In genomic region chr6:109150023-109150911, GRCm38 (mm10) we compare ENCODE assay signal across 8 mouse cellular contexts.
DNase-seq lines count a peak whose midpoint lies in the region; ATAC-seq and TF ChIP-seq lines count a peak whose summit lies in the region.

No protein-coding gene starts in this region.

- 33% methylated on average over 22 of the region's 22 CpGs for WGBS in embryonic facial prominence, embryonic 13.5 days
- WGBS in liver, postnatal 0 days (ENCODE audit: insufficient replicate concordance): 57% methylated on average over 22 of the region's 22 CpGs

- H3K9ac ChIP-seq in embryonic facial prominence, embryonic 13.5 days: no peak overlapping the region
- no peak overlapping the region for H3K9ac ChIP-seq in liver, postnatal 0 days (replicated peaks)

- peak overlapping the region; percentile 45 for H3K4me2 ChIP-seq in embryonic facial prominence, embryonic 13.5 days
- H3K4me2 ChIP-seq in liver, postnatal 0 days (ENCODE audit: low read depth, low read length): no peak overlapping the region

- H3K27me3 ChIP-seq in E14TG2a.4 (ENCODE audit: insufficient read depth, low read length): peaks cover 6% of the 10 kb centered on the region; the same call in 1 of the 2 replicates
- H3K27me3 ChIP-seq in embryonic facial prominence, embryonic 13.5 days: no peaks in the 10 kb centered on the region
- H3K27me3 ChIP-seq in liver, postnatal 0 days (ENCODE audit: insufficient read depth, low read length): no peaks in the 10 kb centered on the region

- intact Hi-C loops in heart, postnatal 14 days (cut with DNase I): loop anchor here (5.0 kb wide), 1 partner anchor 273 kb away; no protein-coding TSS in a partner anchor

- peak; percentile 76 for TF ChIP-seq CTCF in E14TG2a.4 (conservative IDR thresholded peaks at IDR 0.05; ENCODE audit: low read length)
- TF ChIP-seq CTCF in bone marrow macrophage, adult 2 months (IDR thresholded peaks at IDR 0.05; ENCODE audit: low read depth, low read length): peak; percentile 47; the same call in 1 of the 2 replicates
- peak; percentile 79 for TF ChIP-seq CTCF in liver, postnatal 0 days (IDR thresholded peaks at IDR 0.05; ENCODE audit: low read depth)

- no peaks in the 10 kb centered on the region for H3K4me1 ChIP-seq in E14TG2a.4 (replicated peaks; ENCODE audit: low read depth, low read length)
- H3K4me1 ChIP-seq in bone marrow macrophage, adult 2 months (ENCODE audit: control insufficient read depth, insufficient read depth, low read length): no peaks in the 10 kb centered on the region
- H3K4me1 ChIP-seq in embryonic facial prominence, embryonic 13.5 days: no peaks in the 10 kb centered on the region
- H3K4me1 ChIP-seq in liver, postnatal 0 days (ENCODE audit: insufficient read depth): no peaks in the 10 kb centered on the region

- TF ChIP-seq POLR2A in bone marrow macrophage, adult 2 months (IDR thresholded peaks at IDR 0.05; ENCODE audit: borderline replicate concordance, low read depth, low read length): no peak

- no peak for TF ChIP-seq EP300 in liver, postnatal 0 days (IDR thresholded peaks at IDR 0.05; ENCODE audit: low read depth)

- no peak overlapping the region for H3K4me3 ChIP-seq in E14TG2a.4 (replicated peaks; ENCODE audit: low read length)
- no peak overlapping the region for H3K4me3 ChIP-seq in bone marrow macrophage, adult 2 months (ENCODE audit: insufficient read depth, low read length)
- peak overlapping the region; percentile 11; the same call in 1 of the 2 replicates for H3K4me3 ChIP-seq in embryonic facial prominence, embryonic 13.5 days
- no peak overlapping the region for H3K4me3 ChIP-seq in liver, postnatal 0 days (ENCODE audit: low read depth, low read length)

- H3K36me3 ChIP-seq in E14TG2a.4 (ENCODE audit: insufficient read depth, low read length): no peaks in the 10 kb centered on the region
- no peaks in the 10 kb centered on the region for H3K36me3 ChIP-seq in embryonic facial prominence, embryonic 13.5 days
- no peaks in the 10 kb centered on the region for H3K36me3 ChIP-seq in liver, postnatal 0 days (replicated peaks; ENCODE audit: insufficient read depth, low read length)

- H3K27ac ChIP-seq in bone marrow macrophage, adult 2 months (ENCODE audit: insufficient read depth, low read depth, low read length): no peak overlapping the region
- no peak overlapping the region for H3K27ac ChIP-seq in embryonic facial prominence, embryonic 13.5 days
- H3K27ac ChIP-seq in liver, postnatal 0 days (ENCODE audit: low read depth): no peak overlapping the region

- H3K9me3 ChIP-seq in E14TG2a.4 (ENCODE audit: low read length): no peaks in the 10 kb centered on the region
- H3K9me3 ChIP-seq in embryonic facial prominence, embryonic 13.5 days: no peaks in the 10 kb centered on the region
- H3K9me3 ChIP-seq in liver, postnatal 0 days (ENCODE audit: low read length): no peaks in the 10 kb centered on the region

- peak; percentile 73 for ATAC-seq in embryonic facial prominence, embryonic 13.5 days (ENCODE audit: insufficient number of reproducible peaks, insufficient read depth, low FRiP score, low TSS enrichment, low read depth)
- ATAC-seq in liver, postnatal 0 days: no peak

- peak; percentile 68 to 82 for DNase-seq in heart, postnatal 14 days
- DNase-seq in kidney, postnatal 4 days: peak; percentile 87 to 89
- peak; percentile 56 for DNase-seq in liver, postnatal 0 days
- DNase-seq in ovary, postnatal 10 days (ENCODE audit: low spot score): peak; percentile 51
- DNase-seq in urinary bladder, postnatal 36 days (ENCODE audit: low spot score in 2 of 2): peak; percentile 12 to 48

Comparison
In these comparisons a context has a peak if more than half of its experiments do, and no peak if none do; other contexts are left out.
1. DNase-seq: peak in every context shown above with its lines; median percentile 88 in kidney, postnatal 4 days; 75 in heart, postnatal 14 days; 56 in liver, postnatal 0 days; 51 in ovary, postnatal 10 days; 30 in urinary bladder, postnatal 36 days.